Mouse (Mus musculus): ENCODE measurements around the gene Usp15. TPM values are rescaled to one million over a fixed set of nuclear protein-coding genes. Genes with fewer than 3 reads are reported as not detected.

Gene Usp15
- polyA plus RNA-seq, 1 experiment = 14.7 TPM

- Histone ChIP-seq H3K4me1 (replicated peaks; ENCODE audit: control insufficient read depth, insufficient read depth, low read length) (no peaks in the 10 kb centered on the region), H3K36me3 (ENCODE audit: control insufficient read depth, insufficient read depth, low read length) (peaks cover 31% of the 10 kb centered on the region), H3K27me3 (ENCODE audit: control insufficient read depth, insufficient read depth, low read length) (no peaks in the 10 kb centered on the region), H3K27ac (ENCODE audit: control insufficient read depth, insufficient read depth, low read length) (no peak overlapping the region), H3K4me3 (ENCODE audit: control insufficient read depth, insufficient read depth, low read length) (no peak overlapping the region)
- WGBS = 96% methylated on average over 7 of the region's 7 CpGs
- DNase-seq = no peak
- TF ChIP-seq POLR2A (IDR thresholded peaks at IDR 0.05; ENCODE audit: control insufficient read depth, extremely low read depth, insufficient read depth, low read length, poor library complexity) = no peak
- no peak for TF ChIP-seq CTCF (IDR thresholded peaks at IDR 0.05; ENCODE audit: borderline replicate concordance, control insufficient read depth, extremely low read depth, insufficient read depth, low read length, poor library complexity)
Observed at GRCm38 (mm10) chr10:123159316-123159715, 37.5 kb downstream of the Usp15 start.

GRCm38 (mm10) chr10:123156392-123156791 is 40.4 kb downstream of the Usp15 start:
- H3K27ac ChIP-seq (ENCODE audit: control insufficient read depth, insufficient read depth, low read length) = no peak overlapping the region
- 97% methylated on average over 2 of the region's 2 CpGs for WGBS
- DNase-seq = no peak

GRCm38 (mm10) chr10:123155764-123156163 is 41.0 kb downstream of the Usp15 start:
- Histone ChIP-seq H3K27ac (ENCODE audit: control insufficient read depth, insufficient read depth, low read length) (no peak overlapping the region), H3K4me3 (ENCODE audit: control insufficient read depth, insufficient read depth, low read length) (no peak overlapping the region), H3K27me3 (ENCODE audit: control insufficient read depth, insufficient read depth, low read length) (no peaks in the 10 kb centered on the region), H3K36me3 (ENCODE audit: control insufficient read depth, insufficient read depth, low read length) (peaks cover 28% of the 10 kb centered on the region), H3K4me1 (replicated peaks; ENCODE audit: control insufficient read depth, insufficient read depth, low read length) (no peaks in the 10 kb centered on the region)
- WGBS = 96% methylated on average over 6 of the region's 6 CpGs
- no peak for DNase-seq
- TF ChIP-seq CTCF (IDR thresholded peaks at IDR 0.05; ENCODE audit: borderline replicate concordance, control insufficient read depth, extremely low read depth, insufficient read depth, low read length, poor library complexity) (no peak), POLR2A (IDR thresholded peaks at IDR 0.05; ENCODE audit: control insufficient read depth, extremely low read depth, insufficient read depth, low read length, poor library complexity) (no peak)

More at GRCm38 (mm10) chr10:123156392-123156791, 40.4 kb downstream of the Usp15 start:
- TF ChIP-seq POLR2A (IDR thresholded peaks at IDR 0.05; ENCODE audit: control insufficient read depth, extremely low read depth, insufficient read depth, low read length, poor library complexity) (no peak), CTCF (IDR thresholded peaks at IDR 0.05; ENCODE audit: borderline replicate concordance, control insufficient read depth, extremely low read depth, insufficient read depth, low read length, poor library complexity) (no peak)
- Histone ChIP-seq H3K4me3 (ENCODE audit: control insufficient read depth, insufficient read depth, low read length) (no peak overlapping the region), H3K27me3 (ENCODE audit: control insufficient read depth, insufficient read depth, low read length) (no peaks in the 10 kb centered on the region), H3K4me1 (replicated peaks; ENCODE audit: control insufficient read depth, insufficient read depth, low read length) (no peaks in the 10 kb centered on the region), H3K36me3 (ENCODE audit: control insufficient read depth, insufficient read depth, low read length) (peaks cover 28% of the 10 kb centered on the region)

- 81% methylated on average over 2 of the region's 2 CpGs for WGBS
- DNase-seq = no peak
- no peaks in the 10 kb centered on the region for H3K4me1 ChIP-seq (replicated peaks; ENCODE audit: control insufficient read depth, insufficient read depth, low read length)
- no peak for TF ChIP-seq POLR2A (IDR thresholded peaks at IDR 0.05; ENCODE audit: control insufficient read depth, extremely low read depth, insufficient read depth, low read length, poor library complexity)
- no peak for TF ChIP-seq CTCF (IDR thresholded peaks at IDR 0.05; ENCODE audit: borderline replicate concordance, control insufficient read depth, extremely low read depth, insufficient read depth, low read length, poor library complexity)
- H3K36me3 ChIP-seq (ENCODE audit: control insufficient read depth, insufficient read depth, low read length) = peaks cover 28% of the 10 kb centered on the region
- no peak overlapping the region for H3K27ac ChIP-seq (ENCODE audit: control insufficient read depth, insufficient read depth, low read length)
- H3K4me3 ChIP-seq (ENCODE audit: control insufficient read depth, insufficient read depth, low read length) = no peak overlapping the region
- no peaks in the 10 kb centered on the region for H3K27me3 ChIP-seq (ENCODE audit: control insufficient read depth, insufficient read depth, low read length)
Observed at GRCm38 (mm10) chr10:123153321-123153720, 43.5 kb downstream of the Usp15 start.

GRCm38 (mm10) chr10:123148025-123148814 is 48.6 kb downstream of the Usp15 start:
- Histone ChIP-seq H3K27ac (ENCODE audit: control insufficient read depth, insufficient read depth, low read length) (no peak overlapping the region), H3K4me3 (ENCODE audit: control insufficient read depth, insufficient read depth, low read length) (no peak overlapping the region), H3K36me3 (ENCODE audit: control insufficient read depth, insufficient read depth, low read length) (peaks cover 36% of the 10 kb centered on the region), H3K27me3 (ENCODE audit: control insufficient read depth, insufficient read depth, low read length) (no peaks in the 10 kb centered on the region), H3K4me1 (replicated peaks; ENCODE audit: control insufficient read depth, insufficient read depth, low read length) (no peaks in the 10 kb centered on the region)
- no peak for TF ChIP-seq CTCF (IDR thresholded peaks at IDR 0.05; ENCODE audit: borderline replicate concordance, control insufficient read depth, extremely low read depth, insufficient read depth, low read length, poor library complexity)
- TF ChIP-seq POLR2A (IDR thresholded peaks at IDR 0.05; ENCODE audit: control insufficient read depth, extremely low read depth, insufficient read depth, low read length, poor library complexity) = no peak
- WGBS = 90% methylated on average over 4 of the region's 4 CpGs
- DNase-seq = no peak

- no peak overlapping the region for H3K27ac ChIP-seq (ENCODE audit: control insufficient read depth, insufficient read depth, low read length)
- no peak overlapping the region for H3K4me3 ChIP-seq (ENCODE audit: control insufficient read depth, insufficient read depth, low read length)
- H3K36me3 ChIP-seq (ENCODE audit: control insufficient read depth, insufficient read depth, low read length) = peaks cover 39% of the 10 kb centered on the region
- no peak for DNase-seq
- TF ChIP-seq POLR2A (IDR thresholded peaks at IDR 0.05; ENCODE audit: control insufficient read depth, extremely low read depth, insufficient read depth, low read length, poor library complexity) = no peak
- no peak for TF ChIP-seq CTCF (IDR thresholded peaks at IDR 0.05; ENCODE audit: borderline replicate concordance, control insufficient read depth, extremely low read depth, insufficient read depth, low read length, poor library complexity)
- no peaks in the 10 kb centered on the region for H3K4me1 ChIP-seq (replicated peaks; ENCODE audit: control insufficient read depth, insufficient read depth, low read length)
- WGBS = 93% methylated on average over 6 of the region's 6 CpGs
- H3K27me3 ChIP-seq (ENCODE audit: control insufficient read depth, insufficient read depth, low read length) = no peaks in the 10 kb centered on the region
Observed at GRCm38 (mm10) chr10:123147180-123147579, 49.6 kb downstream of the Usp15 start.
